Mouse (Mus musculus): ENCODE measurements around the gene Lgmn. TPM values are rescaled to one million over a fixed set of nuclear protein-coding genes. Genes with fewer than 3 reads are reported as not detected.

Gene Lgmn
- polyA plus RNA-seq, 1 experiment from 2014 or later: 120 TPM

- Histone ChIP-seq H3K9ac (no peak overlapping the region), H3K4me2 (no peak overlapping the region), H3K4me1 (peaks cover 23% of the 10 kb centered on the region), H3K27ac (no peak overlapping the region), H3K4me3 (replicated peaks) (no peak overlapping the region), H3K9me3 (replicated peaks) (no peaks in the 10 kb centered on the region), H3K27me3 (no peaks in the 10 kb centered on the region), H3K36me3 (peaks cover 34% of the 10 kb centered on the region)
- WGBS: 89% methylated on average over 7 of the region's 7 CpGs
- ATAC-seq (replicated peaks; ENCODE audit: low FRiP score): no peak
Measured at GRCm38 (mm10) chr12:102365016-102365415, 74.6 kb downstream of the Lgmn start.

- H3K9me3 ChIP-seq (replicated peaks): no peaks in the 10 kb centered on the region
- ATAC-seq (replicated peaks; ENCODE audit: low FRiP score): no peak
Measured at GRCm38 (mm10) chr12:102361189-102362161, 78.1 kb downstream of the Lgmn start.

GRCm38 (mm10) chr12:102359390-102359789, 80.2 kb downstream of the Lgmn start:
- Histone ChIP-seq H3K27me3 (no peaks in the 10 kb centered on the region), H3K9ac (no peak overlapping the region), H3K4me2 (no peak overlapping the region), H3K4me1 (no peaks in the 10 kb centered on the region), H3K4me3 (replicated peaks) (no peak overlapping the region), H3K36me3 (peaks cover 27% of the 10 kb centered on the region), H3K27ac (no peak overlapping the region), H3K9me3 (replicated peaks) (no peaks in the 10 kb centered on the region)
- 90% methylated on average over 4 of the region's 4 CpGs for WGBS
- ATAC-seq (replicated peaks; ENCODE audit: low FRiP score): no peak

More at GRCm38 (mm10) chr12:102361189-102362161, 78.1 kb downstream of the Lgmn start:
- H3K36me3 ChIP-seq: peaks cover 30% of the 10 kb centered on the region
- no peak overlapping the region for H3K9ac ChIP-seq
- H3K27me3 ChIP-seq: no peaks in the 10 kb centered on the region
- 88% methylated on average over 10 of the region's 10 CpGs for WGBS
- H3K4me1 ChIP-seq: no peaks in the 10 kb centered on the region
- no peak overlapping the region for H3K4me2 ChIP-seq
- no peak overlapping the region for H3K27ac ChIP-seq
- no peak overlapping the region for H3K4me3 ChIP-seq (replicated peaks)

GRCm38 (mm10) chr12:102356781-102357180, 82.8 kb downstream of the Lgmn start:
- Histone ChIP-seq H3K4me1 (no peaks in the 10 kb centered on the region), H3K27ac (no peak overlapping the region), H3K9me3 (replicated peaks) (no peaks in the 10 kb centered on the region), H3K9ac (no peak overlapping the region), H3K36me3 (peaks cover 27% of the 10 kb centered on the region), H3K4me3 (replicated peaks) (no peak overlapping the region), H3K27me3 (no peaks in the 10 kb centered on the region), H3K4me2 (no peak overlapping the region)
- ATAC-seq (replicated peaks; ENCODE audit: low FRiP score): no peak
- WGBS: 82% methylated on average over 1 of the region's 1 CpGs

- no peaks in the 10 kb centered on the region for H3K27me3 ChIP-seq
- no peak for ATAC-seq (replicated peaks; ENCODE audit: low FRiP score)
- no peak overlapping the region for H3K4me2 ChIP-seq
- no peak overlapping the region for H3K27ac ChIP-seq
- H3K4me3 ChIP-seq (replicated peaks): no peak overlapping the region
- H3K9ac ChIP-seq: no peak overlapping the region
- H3K36me3 ChIP-seq: peaks cover 22% of the 10 kb centered on the region
- no peaks in the 10 kb centered on the region for H3K4me1 ChIP-seq
- no peaks in the 10 kb centered on the region for H3K9me3 ChIP-seq (replicated peaks)
Measured at GRCm38 (mm10) chr12:102355784-102356183, 83.8 kb downstream of the Lgmn start.

- Histone ChIP-seq H3K4me3 (replicated peaks) (no peak overlapping the region), H3K27me3 (no peaks in the 10 kb centered on the region), H3K4me2 (no peak overlapping the region), H3K9ac (no peak overlapping the region), H3K36me3 (peaks cover 10% of the 10 kb centered on the region), H3K27ac (no peak overlapping the region), H3K9me3 (replicated peaks) (no peaks in the 10 kb centered on the region), H3K4me1 (no peaks in the 10 kb centered on the region)
- 88% methylated on average over 10 of the region's 10 CpGs for WGBS
- no peak for ATAC-seq (replicated peaks; ENCODE audit: low FRiP score)
Measured at GRCm38 (mm10) chr12:102354126-102354984, 85.3 kb downstream of the Lgmn start.

GRCm38 (mm10) chr12:102350997-102351396, 88.6 kb downstream of the Lgmn start:
- Histone ChIP-seq H3K9ac (no peak overlapping the region), H3K27me3 (no peaks in the 10 kb centered on the region), H3K27ac (no peak overlapping the region), H3K4me2 (no peak overlapping the region), H3K4me1 (no peaks in the 10 kb centered on the region), H3K9me3 (replicated peaks) (no peaks in the 10 kb centered on the region), H3K4me3 (replicated peaks) (no peak overlapping the region), H3K36me3 (peaks cover 6% of the 10 kb centered on the region)
- no peak for ATAC-seq (replicated peaks; ENCODE audit: low FRiP score)
- WGBS: 90% methylated on average over 1 of the region's 1 CpGs

GRCm38 (mm10) chr12:102348447-102348846, 91.2 kb downstream of the Lgmn start:
- no peak for ATAC-seq (replicated peaks; ENCODE audit: low FRiP score)
- H3K4me3 ChIP-seq (replicated peaks): no peak overlapping the region
- H3K27me3 ChIP-seq: no peaks in the 10 kb centered on the region
- H3K9me3 ChIP-seq (replicated peaks): no peaks in the 10 kb centered on the region
- H3K27ac ChIP-seq: no peak overlapping the region
- no peak overlapping the region for H3K9ac ChIP-seq
- no peak overlapping the region for H3K4me2 ChIP-seq
- no peaks in the 10 kb centered on the region for H3K4me1 ChIP-seq
- peaks cover 6% of the 10 kb centered on the region for H3K36me3 ChIP-seq
- WGBS: 93% methylated on average over 6 of the region's 6 CpGs

- Histone ChIP-seq H3K4me1 (peaks cover 8% of the 10 kb centered on the region; the same call in 1 of the 2 replicates), H3K27ac (no peak overlapping the region), H3K27me3 (no peaks in the 10 kb centered on the region), H3K4me3 (replicated peaks) (no peak overlapping the region), H3K9ac (no peak overlapping the region), H3K4me2 (no peak overlapping the region), H3K9me3 (replicated peaks) (no peaks in the 10 kb centered on the region), H3K36me3 (peaks cover 4% of the 10 kb centered on the region; the same call in 1 of the 2 replicates)
- 15% methylated on average over 1 of the region's 1 CpGs for WGBS
- no peak for ATAC-seq (replicated peaks; ENCODE audit: low FRiP score)
Measured at GRCm38 (mm10) chr12:102346507-102346906, 93.1 kb downstream of the Lgmn start.

- H3K9ac ChIP-seq: no peak overlapping the region
- no peak overlapping the region for H3K4me2 ChIP-seq
- H3K27me3 ChIP-seq: no peaks in the 10 kb centered on the region
- no peaks in the 10 kb centered on the region for H3K9me3 ChIP-seq (replicated peaks)
- no peak for ATAC-seq (replicated peaks; ENCODE audit: low FRiP score)
- H3K27ac ChIP-seq: no peak overlapping the region
- WGBS: 59% methylated on average over 14 of the region's 14 CpGs
- H3K4me1 ChIP-seq: peaks cover 8% of the 10 kb centered on the region; the same call in 1 of the 2 replicates
- no peaks in the 10 kb centered on the region for H3K36me3 ChIP-seq
- H3K4me3 ChIP-seq (replicated peaks): no peak overlapping the region
Measured at GRCm38 (mm10) chr12:102345031-102345815, 94.4 kb downstream of the Lgmn start.

Data from kidney, embryonic 15.5 days (tissue).